Mouse (Mus musculus) heart, embryonic 12.5 days (tissue): ENCODE measurements around the gene Camsap1. TPM values are rescaled to one million over a fixed set of nuclear protein-coding genes. Genes with fewer than 3 reads are reported as not detected.

Experiments
- ATAC-seq: fragments of 200-750 bp; cut with Nextera tagmentation; 2 replicates; pipeline ENCODE4 v1.8.0; 2017; ENCODE audit warnings: moderate TSS enrichment, moderate library complexity; ENCODE audit not compliant: insufficient number of reproducible peaks, low FRiP score
- H3K27ac ChIP-seq: fragments of 300-500 bp; sonication (generic); 2 replicates; pipeline ENCODE4 v1.5.1; 2016; ENCODE audit warnings: mild to moderate bottlenecking, moderate library complexity; ENCODE audit not compliant: poor library complexity, severe bottlenecking
- H3K27me3 ChIP-seq: fragments of 300-500 bp; sonication (generic); replicated peaks from 2 replicates; pipeline ENCODE4 v1.6.1; 2016; ENCODE audit warnings: mild to moderate bottlenecking, moderate library complexity
- H3K36me3 ChIP-seq: fragments of 300-500 bp; sonication (generic); 2 replicates; pipeline ENCODE4 v1.6.1; 2016; ENCODE audit warnings: mild to moderate bottlenecking, moderate library complexity
- H3K4me1 ChIP-seq: fragments of 300-500 bp; sonication (generic); replicated peaks from 2 replicates; pipeline ENCODE4 v1.6.1; 2016; ENCODE audit warnings: mild to moderate bottlenecking
- H3K4me2 ChIP-seq: fragments of 300-500 bp; sonication (generic); 2 replicates; pipeline ENCODE4 v1.6.1; 2016; ENCODE audit warnings: mild to moderate bottlenecking, moderate library complexity
- H3K4me3 ChIP-seq: fragments of 300-500 bp; sonication (generic); 2 replicates; pipeline ENCODE4 v1.5.1; 2016; ENCODE audit warnings: mild to moderate bottlenecking
- H3K9ac ChIP-seq: fragments of 300-500 bp; sonication (generic); 2 replicates; pipeline ENCODE4 v1.6.1; 2016; ENCODE audit warnings: mild to moderate bottlenecking, moderate library complexity
- H3K9me3 ChIP-seq: fragments of 300-500 bp; sonication (generic); replicated peaks from 2 replicates; pipeline ENCODE4 v1.6.1; 2016; ENCODE audit warnings: mild to moderate bottlenecking, moderate library complexity
- WGBS: fragments of 180-500 bp; shearing (Covaris S2); methylation state at CpG from one replicate; pipeline ENCODE4 v1.1.7; 2016; 5-methylcytosine and 5-hydroxymethylcytosine counted together
- polyA plus RNA-seq: library from polyadenylated mRNA; unstranded; fragments of >200 nt; fragmentation: Nextera tagmentation; extraction: Ambion mirVana; gene quantifications from 2 replicates; pipeline ENCODE4 v1.2.1, GENCODE M21; 2016

Camsap1 gene
- polyA plus RNA-seq, 1 experiment from 2014 or later = 17.9 TPM

GRCm38 (mm10) chr2:25923799-25924198 lies 59.3 kb downstream of the Camsap1 start:
- H3K36me3 ChIP-seq = peaks cover 44% of the 10 kb centered on the region
- ATAC-seq = no peak

GRCm38 (mm10) chr2:25919972-25920371 lies 63.1 kb downstream of the Camsap1 start:
- no peak for ATAC-seq
- WGBS = 63% methylated on average over 3 of the region's 3 CpGs
- no peak overlapping the region for H3K4me3 ChIP-seq

More at GRCm38 (mm10) chr2:25923799-25924198, 59.3 kb downstream of the Camsap1 start:
- H3K9ac ChIP-seq = no peak overlapping the region
- no peak overlapping the region for H3K27ac ChIP-seq
- H3K4me2 ChIP-seq = no peak overlapping the region
- WGBS = 78% methylated on average over 2 of the region's 2 CpGs
- H3K27me3 ChIP-seq = no peaks in the 10 kb centered on the region
- H3K4me3 ChIP-seq = no peak overlapping the region
- H3K9me3 ChIP-seq = no peaks in the 10 kb centered on the region
- no peaks in the 10 kb centered on the region for H3K4me1 ChIP-seq

GRCm38 (mm10) chr2:25918408-25918807 lies 64.7 kb downstream of the Camsap1 start:
- WGBS = 77% methylated on average over 2 of the region's 2 CpGs
- Histone ChIP-seq H3K9me3 (no peaks in the 10 kb centered on the region), H3K27ac (no peak overlapping the region), H3K9ac (no peak overlapping the region), H3K36me3 (no peaks in the 10 kb centered on the region), H3K4me3 (no peak overlapping the region), H3K27me3 (no peaks in the 10 kb centered on the region), H3K4me2 (no peak overlapping the region), H3K4me1 (no peaks in the 10 kb centered on the region)
- ATAC-seq = no peak

More at GRCm38 (mm10) chr2:25919972-25920371, 63.1 kb downstream of the Camsap1 start:
- no peak overlapping the region for H3K9ac ChIP-seq
- H3K4me2 ChIP-seq = no peak overlapping the region
- H3K27ac ChIP-seq = no peak overlapping the region
- no peaks in the 10 kb centered on the region for H3K27me3 ChIP-seq
- no peaks in the 10 kb centered on the region for H3K9me3 ChIP-seq
- H3K4me1 ChIP-seq = no peaks in the 10 kb centered on the region
- peaks cover 13% of the 10 kb centered on the region for H3K36me3 ChIP-seq

GRCm38 (mm10) chr2:25914821-25915220 lies 68.3 kb downstream of the Camsap1 start:
- H3K4me1 ChIP-seq = no peaks in the 10 kb centered on the region
- H3K36me3 ChIP-seq = no peaks in the 10 kb centered on the region
- no peak for ATAC-seq
- 0 out of 2 replicates have a peak, but pooled peaks cover 6% of the 10 kb centered on the region for H3K27me3 ChIP-seq
- no peak overlapping the region for H3K9ac ChIP-seq
- H3K4me3 ChIP-seq = no peak overlapping the region
- 74% methylated on average over 5 of the region's 5 CpGs for WGBS
- H3K9me3 ChIP-seq = no peaks in the 10 kb centered on the region
- no peak overlapping the region for H3K27ac ChIP-seq
- H3K4me2 ChIP-seq = no peak overlapping the region

DNA sequence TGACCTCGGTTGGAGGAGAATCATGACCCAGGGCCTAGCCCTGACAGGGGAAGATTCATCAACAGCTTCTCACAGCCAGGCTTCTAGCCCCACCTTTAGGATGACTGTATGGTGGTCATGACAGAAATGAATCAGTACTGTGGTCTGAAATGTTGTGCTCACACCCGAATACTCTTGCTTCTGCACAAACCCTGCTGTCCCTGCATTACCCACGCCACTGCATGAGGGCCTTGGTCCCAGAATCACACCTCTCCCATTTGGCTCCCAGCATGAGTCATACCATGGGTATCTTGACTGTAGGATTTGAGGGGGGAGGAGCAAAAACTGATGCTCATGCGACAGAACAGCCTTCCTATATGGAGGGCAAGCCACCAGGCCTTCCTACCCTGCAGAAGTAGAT lies 68.9 kb downstream of the Camsap1 start:
- ATAC-seq = no peak

DNA sequence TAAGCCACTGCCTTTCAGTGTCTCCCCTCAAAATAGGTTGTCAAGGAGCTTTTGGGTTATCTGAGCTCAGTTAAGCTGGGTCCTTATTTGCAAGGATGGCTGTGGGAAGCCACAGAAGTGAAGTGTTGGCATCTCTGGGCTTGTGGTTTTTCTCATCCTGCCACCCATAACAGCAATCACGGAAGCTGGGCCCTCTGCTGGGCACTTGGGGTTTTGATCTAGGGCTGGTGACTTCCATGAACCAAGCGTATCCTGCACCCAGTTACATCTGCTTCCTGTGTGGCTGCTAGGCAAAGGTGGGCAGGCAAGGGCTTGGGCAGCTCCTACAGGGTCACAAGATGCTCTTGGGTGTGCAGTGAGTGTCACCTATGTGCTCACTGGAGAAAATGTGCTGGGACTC lies 69.8 kb downstream of the Camsap1 start:
- 0 out of 2 replicates have a peak, but pooled peaks cover 6% of the 10 kb centered on the region for H3K27me3 ChIP-seq

More for the DNA sequence above, 68.9 kb downstream of the Camsap1 start:
- no peak overlapping the region for H3K4me2 ChIP-seq
- H3K9ac ChIP-seq = no peak overlapping the region
- H3K27me3 ChIP-seq = 0 out of 2 replicates have a peak, but pooled peaks cover 6% of the 10 kb centered on the region
- 63% methylated on average over 4 of the region's 4 CpGs for WGBS
- no peaks in the 10 kb centered on the region for H3K9me3 ChIP-seq
- H3K4me3 ChIP-seq = no peak overlapping the region
- no peaks in the 10 kb centered on the region for H3K4me1 ChIP-seq
- no peaks in the 10 kb centered on the region for H3K36me3 ChIP-seq
- no peak overlapping the region for H3K27ac ChIP-seq

DNA sequence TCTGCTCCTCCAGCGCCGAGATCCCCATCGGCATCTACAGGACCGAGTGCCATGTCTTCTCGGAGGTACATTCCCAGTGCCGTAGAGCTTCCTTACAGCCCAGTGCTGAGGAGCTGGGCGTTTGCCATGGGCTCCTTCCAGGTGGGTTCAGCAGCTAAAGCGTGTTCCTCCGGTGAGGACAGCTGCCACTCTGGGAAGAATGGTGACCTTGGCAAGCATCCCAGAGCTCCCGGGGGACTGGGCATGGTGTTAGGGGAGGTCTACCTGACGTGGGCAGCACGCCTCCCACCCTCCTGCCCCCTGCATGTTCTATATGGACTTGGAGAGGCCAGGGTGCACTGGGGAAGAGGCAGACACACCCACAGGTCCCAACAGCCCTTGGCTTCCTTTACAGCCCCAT lies 73.2 kb downstream of the Camsap1 start:
- Histone ChIP-seq H3K4me2 (no peak overlapping the region), H3K36me3 (no peaks in the 10 kb centered on the region), H3K9me3 (no peaks in the 10 kb centered on the region), H3K27me3 (0 out of 2 replicates have a peak, but pooled peaks cover 6% of the 10 kb centered on the region), H3K4me1 (no peaks in the 10 kb centered on the region), H3K4me3 (no peak overlapping the region), H3K27ac (no peak overlapping the region), H3K9ac (no peak overlapping the region)
- WGBS = 79% methylated on average over 12 of the region's 12 CpGs
- ATAC-seq = no peak

More for the DNA sequence above, 69.8 kb downstream of the Camsap1 start:
- no peak for ATAC-seq
- Histone ChIP-seq H3K36me3 (no peaks in the 10 kb centered on the region), H3K4me2 (no peak overlapping the region), H3K4me1 (no peaks in the 10 kb centered on the region), H3K27ac (no peak overlapping the region), H3K4me3 (no peak overlapping the region), H3K9me3 (no peaks in the 10 kb centered on the region), H3K9ac (no peak overlapping the region)
- 49% methylated on average over 2 of the region's 2 CpGs for WGBS

DNA sequence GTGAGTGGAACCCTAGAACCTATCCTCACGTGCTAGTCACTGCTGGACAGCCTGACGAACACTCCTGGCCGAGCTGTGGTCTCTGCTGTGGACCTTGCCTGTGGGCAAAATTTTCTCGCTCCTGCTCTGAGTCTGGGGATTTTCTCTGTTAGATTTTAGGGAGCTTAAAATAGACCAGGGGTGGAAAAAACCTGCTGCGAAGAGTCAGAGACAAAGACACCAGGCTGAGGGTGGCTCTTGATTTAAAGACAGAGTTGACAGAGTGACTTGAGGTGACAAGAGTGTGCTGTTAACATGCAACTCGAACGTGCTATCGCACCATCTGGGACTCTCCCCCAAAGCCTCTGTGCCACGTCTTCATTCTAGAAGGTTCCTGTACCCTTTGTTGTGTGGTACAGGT lies 84.1 kb downstream of the Camsap1 start:
- Histone ChIP-seq H3K4me3 (no peak overlapping the region), H3K9me3 (no peaks in the 10 kb centered on the region), H3K27me3 (0 out of 2 replicates have a peak, but pooled peaks cover 7% of the 10 kb centered on the region), H3K4me2 (no peak overlapping the region), H3K9ac (no peak overlapping the region), H3K36me3 (no peaks in the 10 kb centered on the region), H3K27ac (no peak overlapping the region), H3K4me1 (no peaks in the 10 kb centered on the region)
- 54% methylated on average over 9 of the region's 9 CpGs for WGBS
- no peak for ATAC-seq

DNA sequence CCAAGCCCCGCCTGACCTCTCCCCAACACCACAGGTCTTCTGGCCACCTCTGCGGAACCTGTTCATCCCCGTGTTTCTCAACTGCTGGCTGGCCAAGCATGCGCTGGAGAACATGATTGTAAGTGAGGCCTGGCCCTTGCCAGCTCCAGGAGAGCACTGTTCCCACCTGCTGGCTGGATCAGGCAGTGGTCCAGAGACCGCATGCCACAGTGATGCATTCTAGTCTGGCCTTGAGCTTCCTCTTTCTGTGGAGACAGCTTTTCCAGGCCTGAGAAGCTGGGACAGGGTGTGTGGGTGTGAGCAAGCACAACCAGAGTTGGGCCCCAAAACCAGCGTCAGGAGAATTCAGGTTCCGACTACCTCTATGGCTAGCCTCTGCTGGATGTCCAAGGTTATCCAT lies 90.6 kb downstream of the Camsap1 start:
- no peaks in the 10 kb centered on the region for H3K9me3 ChIP-seq
- H3K27me3 ChIP-seq = peaks cover 10% of the 10 kb centered on the region; the same call in 1 of the 2 replicates
- H3K4me1 ChIP-seq = no peaks in the 10 kb centered on the region
- no peaks in the 10 kb centered on the region for H3K36me3 ChIP-seq
- no peak overlapping the region for H3K27ac ChIP-seq
- H3K4me2 ChIP-seq = no peak overlapping the region
- no peak overlapping the region for H3K9ac ChIP-seq
- 74% methylated on average over 7 of the region's 7 CpGs for WGBS
- ATAC-seq = no peak
- no peak overlapping the region for H3K4me3 ChIP-seq

GRCm38 (mm10) chr2:25888144-25888543 lies 94.9 kb downstream of the Camsap1 start:
- no peak for ATAC-seq
- no peak overlapping the region for H3K4me3 ChIP-seq
- no peak overlapping the region for H3K27ac ChIP-seq
- 50% methylated on average over 5 of the region's 5 CpGs for WGBS
- no peaks in the 10 kb centered on the region for H3K9me3 ChIP-seq
- H3K9ac ChIP-seq = no peak overlapping the region
- no peak overlapping the region for H3K4me2 ChIP-seq
- H3K27me3 ChIP-seq = peaks cover 21% of the 10 kb centered on the region; the same call in 1 of the 2 replicates
- H3K4me1 ChIP-seq = no peaks in the 10 kb centered on the region
- no peaks in the 10 kb centered on the region for H3K36me3 ChIP-seq

- Histone ChIP-seq H3K36me3 (no peaks in the 10 kb centered on the region), H3K27ac (no peak overlapping the region), H3K9me3 (no peaks in the 10 kb centered on the region), H3K9ac (no peak overlapping the region), H3K4me2 (no peak overlapping the region), H3K27me3 (peaks cover 21% of the 10 kb centered on the region; the same call in 1 of the 2 replicates), H3K4me1 (no peaks in the 10 kb centered on the region), H3K4me3 (no peak overlapping the region)
- WGBS = 58% methylated on average over 8 of the region's 8 CpGs
- no peak for ATAC-seq
Measured at GRCm38 (mm10) chr2:25887226-25887625, 95.9 kb downstream of the Camsap1 start.

DNA sequence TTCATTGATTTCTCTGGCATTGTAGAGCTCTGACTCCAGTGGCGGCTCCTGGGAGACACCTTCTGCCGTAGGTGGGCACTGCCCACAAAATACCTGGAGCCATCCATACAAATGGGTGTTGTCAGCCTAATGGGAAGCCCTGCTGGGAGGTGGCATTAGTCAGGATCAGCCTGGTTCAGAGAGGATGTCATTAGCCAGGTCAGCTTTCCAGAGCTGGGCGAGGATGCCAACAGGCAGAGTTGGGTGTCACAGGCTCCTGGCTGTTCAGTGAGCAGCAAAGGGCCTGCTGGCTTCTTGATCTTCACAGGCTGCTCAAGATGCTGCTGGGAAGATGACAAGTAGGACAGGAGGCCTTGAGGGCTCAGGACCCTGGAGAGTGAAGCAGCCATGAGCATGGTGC lies 98.3 kb downstream of the Camsap1 start:
- 76% methylated on average over 3 of the region's 3 CpGs for WGBS
- ATAC-seq = no peak

More for the DNA sequence above, 98.3 kb downstream of the Camsap1 start:
- no peak overlapping the region for H3K4me3 ChIP-seq
- H3K36me3 ChIP-seq = no peaks in the 10 kb centered on the region
- no peaks in the 10 kb centered on the region for H3K4me1 ChIP-seq
- peaks cover 25% of the 10 kb centered on the region for H3K27me3 ChIP-seq
- H3K9me3 ChIP-seq = no peaks in the 10 kb centered on the region
- no peak overlapping the region for H3K4me2 ChIP-seq
- H3K27ac ChIP-seq = no peak overlapping the region
- H3K9ac ChIP-seq = no peak overlapping the region
